Mouse (Mus musculus) right cerebral cortex, postnatal 4 days (tissue): ENCODE results near the gene Ptpn4.

Experiments used
- DNase-seq: peaks from one replicate; pipeline ENCODE4 v3.0.0-alpha.2; 2022

The Ptpn4 gene

DNA sequence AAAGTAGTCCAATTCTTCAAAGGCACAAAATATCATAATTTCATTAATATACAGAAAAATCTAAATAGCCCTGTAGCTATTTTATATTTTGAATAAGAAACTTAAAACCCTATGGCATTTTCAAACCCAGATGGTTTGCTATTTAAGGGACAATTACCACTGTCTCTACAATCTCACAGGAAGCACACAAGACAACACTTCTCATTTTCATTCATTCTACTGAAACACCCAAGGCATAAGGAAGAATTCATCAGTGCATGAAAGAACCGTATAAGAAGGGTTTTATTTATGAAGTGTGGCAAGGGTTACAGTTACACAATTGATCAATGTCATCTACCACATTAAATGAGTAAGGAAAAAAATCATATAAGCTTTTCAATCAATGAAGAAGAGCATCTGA, 32.8 kb downstream of the Ptpn4 start:
- DNase-seq, result no peak

DNA sequence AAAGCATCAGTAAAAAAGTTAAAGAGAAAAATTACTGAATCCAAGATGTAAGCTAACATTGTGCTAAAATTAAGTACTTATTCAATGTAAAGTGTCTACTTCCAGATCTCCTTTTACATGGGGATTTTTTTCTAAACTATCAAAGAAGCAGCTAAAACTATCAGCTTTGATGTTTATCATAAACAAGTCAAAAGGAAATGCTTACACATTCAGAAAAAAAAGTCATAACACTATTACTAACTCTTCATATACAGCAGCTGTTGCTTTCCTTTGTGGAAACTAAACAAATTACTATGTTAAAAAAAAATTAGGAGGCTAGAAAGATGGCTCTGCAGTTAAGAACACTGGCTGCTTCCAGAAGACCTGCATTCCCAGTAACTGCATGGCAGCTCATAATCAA, 42.2 kb downstream of the Ptpn4 start:
- DNase-seq, result no peak

DNA sequence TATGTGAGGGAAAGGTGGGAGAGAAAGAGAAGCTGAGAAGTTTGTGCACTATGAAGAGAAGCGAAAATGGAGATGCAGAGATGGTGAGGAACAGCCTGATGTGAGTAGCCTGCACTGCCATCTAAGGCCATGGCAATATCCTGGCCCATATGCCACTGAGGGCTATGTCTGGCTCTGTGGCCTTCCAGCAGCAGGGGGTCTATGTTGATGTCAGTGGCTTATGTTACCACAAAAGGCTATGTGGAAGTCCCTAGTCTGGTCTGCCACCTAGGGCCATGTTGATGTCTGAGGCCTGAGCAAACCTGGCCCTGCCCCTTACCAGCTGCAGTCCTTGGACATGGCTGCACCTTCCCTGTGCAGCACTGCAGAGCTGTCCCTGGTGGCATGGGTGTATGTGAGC, 43.1 kb downstream of the Ptpn4 start:
- no peak for DNase-seq

DNA sequence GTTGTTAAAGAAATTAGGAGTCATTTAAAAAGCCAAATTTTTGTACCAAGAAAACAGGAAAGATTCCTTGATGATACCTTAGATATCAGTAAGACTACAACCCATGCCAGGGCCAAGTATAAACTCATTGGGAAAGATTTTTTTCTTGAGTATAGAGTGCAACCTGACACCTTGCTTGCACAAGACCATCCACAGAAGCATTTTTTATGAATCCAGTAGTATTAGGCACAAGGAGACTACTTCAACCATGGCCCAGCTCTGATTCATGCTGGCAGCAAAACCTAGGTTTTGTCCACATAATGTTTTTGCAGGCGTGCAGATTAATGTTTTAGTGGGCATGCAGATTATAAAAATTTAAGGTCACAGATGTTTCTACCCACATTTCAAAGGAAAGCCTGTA, 46.8 kb downstream of the Ptpn4 start:
- no peak for DNase-seq

DNA sequence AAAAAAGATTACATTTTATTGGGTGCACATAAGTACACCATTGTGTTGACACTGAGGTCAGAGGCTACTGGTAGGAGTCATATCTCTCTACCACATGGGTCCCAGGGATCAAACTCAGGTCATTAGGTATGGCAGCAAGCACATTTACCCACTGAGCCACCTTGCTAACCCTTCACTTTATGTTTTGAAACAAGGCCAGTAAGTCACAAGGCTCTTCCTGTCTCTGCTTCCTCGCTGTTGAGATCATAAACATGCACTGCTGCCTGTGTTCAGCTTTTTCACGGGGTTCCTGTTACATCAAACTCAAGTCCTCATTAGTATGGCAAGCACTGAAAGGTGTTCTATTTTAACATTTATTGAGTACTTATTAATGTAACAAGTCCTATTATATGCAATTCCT, 61.5 kb downstream of the Ptpn4 start:
- DNase-seq, result no peak

DNA sequence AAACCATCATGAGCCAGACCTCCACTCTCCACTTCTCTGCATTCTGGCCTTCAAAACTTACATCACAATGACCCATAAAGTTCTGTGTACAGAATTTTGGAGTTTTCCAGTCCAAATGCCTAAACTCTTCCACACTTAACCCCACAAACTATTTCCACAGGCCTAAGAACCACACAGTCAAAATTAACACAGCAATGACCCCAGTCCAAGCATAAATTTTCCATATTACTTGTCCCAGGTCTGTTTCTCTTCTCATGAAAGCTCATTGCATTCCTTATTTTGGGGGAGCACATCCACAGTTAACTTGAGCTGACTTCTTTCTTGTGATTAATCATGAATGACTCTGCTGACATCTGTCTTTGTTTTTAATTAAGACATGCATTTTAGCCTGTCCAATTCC, 101.7 kb downstream of the Ptpn4 start:
- DNase-seq, result no peak

DNA sequence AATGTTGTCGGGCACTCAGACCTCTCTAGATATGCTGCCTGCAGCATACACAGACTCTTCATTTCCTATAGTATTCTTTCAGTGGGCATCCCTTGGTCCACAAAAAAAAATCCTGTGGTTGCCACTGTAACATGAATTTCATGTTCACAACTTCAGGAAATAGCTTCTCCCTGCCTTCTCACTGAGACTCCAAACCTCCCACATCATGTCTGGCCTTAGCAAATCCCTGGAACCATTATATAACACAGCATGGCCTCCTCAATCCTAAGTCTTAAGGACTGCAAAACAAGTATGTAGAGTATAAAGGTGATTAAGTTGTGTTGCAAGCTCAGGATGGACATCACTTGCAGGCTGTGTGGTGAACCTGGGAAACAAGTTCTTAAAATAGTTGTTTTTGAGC, 102.6 kb downstream of the Ptpn4 start:
- no peak for DNase-seq

DNA sequence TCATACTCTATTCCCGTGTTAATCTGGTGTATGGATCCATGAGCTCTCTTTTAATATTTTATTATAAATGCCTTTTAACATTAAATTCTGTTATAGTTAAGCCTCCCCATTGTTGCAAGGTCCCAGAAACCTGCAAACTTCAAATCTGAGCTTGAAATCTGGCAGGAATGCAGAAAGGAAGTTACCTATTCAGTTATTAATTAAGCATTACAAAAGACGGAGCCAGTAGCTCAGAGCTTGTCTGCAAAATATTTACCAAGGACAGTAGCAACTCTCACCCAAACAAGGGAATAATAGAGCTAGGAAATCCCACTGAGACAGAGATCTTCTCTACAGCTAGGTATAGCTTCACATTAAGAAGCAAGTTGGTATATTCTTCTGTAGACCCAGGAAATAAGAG, 106.2 kb downstream of the Ptpn4 start:
- no peak for DNase-seq

DNA sequence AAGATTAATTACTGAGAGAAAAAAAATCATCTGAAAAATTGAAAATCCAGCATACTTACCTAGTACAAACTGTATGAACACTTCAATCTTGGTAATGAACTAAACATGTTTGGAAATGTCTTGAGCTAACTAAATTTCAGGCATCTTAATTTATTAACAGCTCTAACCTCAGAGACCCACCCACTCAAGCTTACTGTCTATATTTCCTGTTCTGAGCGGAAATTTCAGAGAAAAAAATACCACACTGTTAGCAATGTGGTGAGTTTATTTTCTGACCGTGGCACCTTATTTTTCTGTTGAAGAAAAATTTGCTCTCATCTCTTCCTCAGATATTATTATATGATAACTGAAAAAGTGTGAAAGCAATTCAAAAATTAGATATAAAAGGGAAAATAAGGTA, 124.4 kb downstream of the Ptpn4 start:
- no peak for DNase-seq

DNA sequence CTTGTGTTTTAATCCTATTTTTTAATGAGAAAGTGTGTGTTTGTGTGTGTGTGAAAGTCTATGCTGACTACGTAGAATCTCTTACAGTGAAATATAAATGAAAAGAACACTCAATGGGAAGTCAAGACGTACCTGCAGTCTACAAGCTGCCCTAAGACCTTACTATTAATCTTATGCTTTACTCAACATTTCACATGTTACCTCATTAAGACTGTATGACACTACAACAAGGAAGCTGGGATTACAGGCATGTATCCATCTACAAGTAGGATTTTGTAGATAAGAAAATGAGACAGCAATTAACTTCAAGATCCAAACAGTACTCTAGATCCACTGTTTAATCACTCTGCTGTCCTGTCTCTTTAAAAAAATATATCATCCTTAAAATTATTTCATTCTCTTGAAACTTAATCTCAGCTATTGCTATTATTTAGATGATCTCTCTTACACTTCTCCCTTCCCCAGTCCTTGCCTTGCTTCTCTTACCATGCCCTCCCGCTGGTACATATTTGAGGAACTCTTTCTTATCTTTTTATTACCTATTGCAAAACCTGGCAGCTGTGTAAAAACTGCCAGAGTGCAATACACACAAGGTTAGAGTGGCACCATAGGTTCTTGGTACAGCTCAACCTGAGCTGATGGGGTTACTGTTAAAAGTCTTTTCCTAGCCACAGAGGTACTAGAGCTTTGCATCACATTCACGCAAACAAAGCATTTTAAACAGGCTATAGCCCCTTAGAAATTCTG, 130.8 kb downstream of the Ptpn4 start:
- DNase-seq, result no peak

DNA sequence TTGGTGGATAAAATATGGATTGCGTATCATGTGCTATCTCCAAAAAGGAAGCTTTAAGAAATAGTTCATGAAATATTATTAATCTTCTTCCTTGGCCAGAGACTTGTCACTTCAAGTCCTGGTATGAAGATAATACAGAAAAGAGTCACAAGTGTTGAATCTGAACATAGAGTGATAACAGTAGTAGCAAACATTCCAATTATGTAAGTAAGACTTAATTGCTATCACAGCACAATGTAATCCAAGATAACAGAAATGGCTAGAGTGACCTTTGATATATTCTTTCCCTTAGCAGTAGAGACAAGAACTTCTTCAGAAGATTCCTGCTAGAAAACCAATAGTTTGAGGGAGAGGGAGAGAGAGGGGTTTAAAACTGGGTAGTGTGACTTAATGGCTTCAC, 140.6 kb downstream of the Ptpn4 start:
- no peak for DNase-seq

DNA sequence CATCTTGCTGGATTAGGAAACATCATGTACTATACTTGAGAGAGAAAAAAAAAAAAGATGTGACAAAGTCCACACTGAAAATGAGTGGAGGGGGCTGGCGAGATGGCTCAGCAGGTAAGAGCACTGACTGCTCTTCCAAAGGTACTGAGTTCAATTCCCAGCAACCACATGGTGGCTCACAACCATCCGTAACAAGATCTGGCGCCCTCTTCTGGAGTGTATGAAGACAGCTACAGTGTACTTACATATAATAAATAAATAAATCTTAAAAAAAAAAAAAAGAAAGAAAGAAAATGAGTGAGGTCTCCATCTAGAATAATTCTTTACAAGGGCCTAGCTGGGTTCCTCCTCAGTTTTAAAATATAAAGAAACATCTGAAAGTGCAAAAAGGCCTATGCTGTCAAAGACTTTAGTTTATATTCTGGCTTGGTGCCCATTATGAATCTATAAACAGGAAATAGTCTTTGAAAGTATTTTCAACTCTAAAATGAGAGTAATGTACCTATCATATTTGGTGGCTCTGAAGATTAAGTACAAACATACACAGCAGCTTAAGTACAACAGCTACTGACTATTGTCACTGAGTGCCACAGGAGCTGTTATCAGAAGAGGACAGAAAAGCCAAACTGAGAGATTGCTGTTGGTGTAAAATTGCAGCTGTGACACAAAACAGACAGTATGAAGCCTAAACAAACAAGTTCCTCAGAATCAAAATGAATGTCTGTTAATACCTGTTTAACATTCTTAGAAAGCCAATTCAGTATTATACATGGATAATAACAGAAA, 151.4 kb downstream of the Ptpn4 start:
- no peak for DNase-seq

DNA sequence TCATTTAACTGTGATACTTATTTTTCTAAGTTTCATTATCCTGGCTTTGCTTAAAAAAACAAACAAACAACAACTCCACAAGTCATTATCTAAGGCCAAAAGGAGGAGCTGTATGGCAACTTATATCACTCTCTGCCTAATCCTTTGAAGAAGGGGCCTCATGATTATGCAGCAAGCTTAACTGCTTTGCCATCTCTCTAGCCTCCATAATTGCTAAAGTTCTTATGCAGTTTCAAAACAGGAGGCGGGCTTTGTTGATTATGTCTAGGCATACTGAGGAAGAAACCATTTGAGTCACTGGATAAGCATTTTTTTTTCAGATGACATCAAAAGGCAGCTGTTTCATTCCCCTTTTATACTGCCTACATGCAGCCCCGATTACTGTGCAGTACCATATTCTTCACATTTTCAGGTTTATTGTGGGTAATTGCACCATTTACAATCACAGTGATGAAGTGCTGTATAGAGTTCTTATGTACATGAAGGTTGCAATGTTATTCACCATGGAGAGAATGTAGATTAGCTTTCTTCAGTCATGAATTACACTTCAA, 155.7 kb downstream of the Ptpn4 start:
- no peak for DNase-seq

DNA sequence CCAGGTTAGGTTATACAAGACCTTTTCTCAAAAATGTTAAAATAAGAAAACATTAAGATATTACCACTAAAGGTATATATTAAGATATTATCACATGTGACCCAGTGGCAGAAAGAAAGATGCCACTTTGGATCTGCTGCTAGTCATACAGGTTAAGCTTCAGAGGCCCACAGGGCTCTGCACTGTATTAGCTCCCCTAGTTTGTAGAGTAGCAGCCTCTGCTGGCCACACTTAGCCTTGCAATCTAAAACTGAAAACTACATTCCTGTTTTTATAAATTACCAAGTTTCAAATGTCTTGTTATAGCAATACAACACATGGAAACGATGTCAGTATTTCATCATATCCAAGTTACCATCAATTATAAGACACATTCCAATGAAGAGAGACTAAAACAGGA, 162.4 kb downstream of the Ptpn4 start:
- peak; percentile 34 for DNase-seq

DNA sequence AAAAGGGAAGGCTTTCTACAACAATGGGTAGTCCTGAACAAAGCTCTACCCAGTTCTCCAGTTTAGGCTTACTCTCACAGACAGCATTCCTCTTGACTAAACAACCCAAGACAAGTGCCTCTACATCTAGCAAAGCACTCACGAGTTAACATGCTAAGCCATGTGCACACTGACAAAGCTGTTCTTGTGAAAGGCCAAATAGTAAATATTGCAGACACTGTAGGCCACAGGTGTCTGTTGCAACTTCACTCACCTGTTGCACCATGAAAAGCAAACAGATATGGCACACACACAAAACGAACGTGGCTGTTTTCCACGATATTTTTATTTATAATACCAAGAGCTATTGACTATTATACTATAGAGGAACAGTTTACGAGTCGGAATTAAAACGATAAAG, 170.5 kb downstream of the Ptpn4 start:
- DNase-seq, result no peak

DNA sequence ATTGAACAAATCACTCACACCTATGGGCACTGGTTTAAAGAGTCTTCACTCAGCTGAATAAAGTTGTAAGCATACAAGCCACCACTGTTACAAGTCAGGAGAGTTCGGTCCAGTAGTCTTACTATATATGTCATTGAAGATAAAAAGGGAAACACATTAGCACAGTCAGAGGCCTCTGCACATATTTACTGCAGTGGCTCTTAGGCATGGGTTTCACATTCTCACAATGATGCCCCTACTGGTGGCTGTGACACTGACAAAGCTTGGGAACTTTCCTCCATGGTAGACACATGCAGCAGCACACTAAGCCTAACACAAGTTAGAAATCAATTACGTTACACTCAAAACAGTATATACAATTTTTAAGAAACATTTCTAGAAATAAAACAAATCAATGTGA, 183.1 kb downstream of the Ptpn4 start:
- DNase-seq, result no peak

DNA sequence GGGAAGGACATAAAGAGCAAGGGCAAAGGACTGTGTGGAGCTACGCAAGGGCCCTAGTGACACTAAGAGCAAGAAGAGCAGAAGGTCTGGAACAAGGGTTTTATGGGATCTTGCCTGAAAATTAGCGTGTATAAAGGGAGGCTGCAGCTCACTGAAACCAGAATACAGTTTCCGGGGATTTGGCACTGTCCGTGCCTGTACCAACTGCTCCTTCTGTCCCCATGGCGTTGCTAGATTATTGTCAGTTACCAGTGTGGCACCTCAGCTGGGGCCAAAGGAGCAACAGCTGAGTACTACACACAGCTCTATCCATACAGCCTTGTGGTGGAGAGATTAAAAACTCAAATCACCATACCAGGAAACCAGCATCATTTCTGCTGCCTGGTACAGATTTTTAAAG, 187.0 kb downstream of the Ptpn4 start:
- DNase-seq, result no peak

DNA sequence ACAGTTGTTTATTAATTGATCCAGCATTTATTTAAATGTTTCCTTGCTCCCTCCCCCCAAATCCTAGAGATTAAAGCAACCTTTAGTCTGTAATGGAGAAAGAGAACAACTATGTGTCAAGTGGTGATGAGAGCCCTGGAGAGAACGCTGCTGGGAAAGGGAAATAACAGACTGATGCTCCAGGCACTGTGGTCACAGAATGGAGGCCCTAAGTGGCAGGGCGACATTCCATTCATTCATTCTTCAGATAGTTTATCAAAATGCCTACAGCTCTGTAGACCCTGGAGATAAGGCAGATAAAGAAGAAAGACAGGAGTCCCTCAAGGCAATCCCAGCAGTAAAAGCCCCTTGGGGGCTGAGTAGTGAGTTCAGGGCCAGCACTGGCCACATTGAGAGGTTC, 187.8 kb downstream of the Ptpn4 start:
- DNase-seq, result no peak

DNA sequence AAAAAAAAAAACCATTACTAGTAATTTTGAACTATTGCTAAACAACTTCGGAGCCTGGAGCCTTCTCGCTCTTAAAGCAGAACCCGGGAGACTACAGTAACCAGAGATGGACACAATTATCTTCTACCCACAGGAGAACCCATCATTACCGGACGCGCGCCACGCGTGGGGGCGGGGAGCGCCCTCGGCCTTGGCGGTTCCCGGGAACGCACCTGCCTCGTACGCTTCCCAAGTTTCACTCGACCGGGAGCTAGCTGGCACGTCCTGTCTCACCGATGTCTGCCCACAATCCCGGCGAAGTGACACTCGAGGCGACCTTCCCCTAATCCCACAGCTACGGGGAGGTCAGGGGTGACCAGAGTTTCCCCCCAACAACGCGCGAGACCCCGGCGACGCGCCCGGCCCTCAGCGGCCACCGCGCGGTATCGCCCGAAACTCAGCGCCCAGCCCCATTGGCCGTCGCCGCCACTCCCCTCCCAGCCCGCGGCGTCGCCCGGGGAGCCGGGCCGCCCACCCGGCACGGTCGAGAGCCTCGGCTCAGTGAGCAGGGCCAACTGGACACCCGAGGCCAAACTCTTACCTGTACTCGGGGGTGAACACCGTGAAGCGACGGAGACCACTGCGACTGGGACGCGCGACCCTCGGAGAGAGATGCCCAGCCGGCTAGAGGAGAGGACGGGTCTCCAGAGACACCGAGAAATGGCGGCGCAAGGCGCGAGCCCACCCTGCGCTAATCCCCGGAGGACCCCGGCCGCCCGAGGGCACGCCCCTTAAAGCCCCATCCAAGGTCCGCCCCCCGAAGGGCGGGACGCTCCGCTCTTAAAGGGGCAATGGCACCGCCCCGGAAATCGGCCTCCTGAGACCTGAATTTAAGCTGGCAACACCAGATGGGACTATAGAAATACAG, 189.0 kb downstream of the Ptpn4 start, which contains the start of gene Epb41l5:
TSS of gene Epb41l5 (minus strand) at position 796 of the 907 bp plus-strand sequence.
- DNase-seq, result peak; percentile 77

DNA sequence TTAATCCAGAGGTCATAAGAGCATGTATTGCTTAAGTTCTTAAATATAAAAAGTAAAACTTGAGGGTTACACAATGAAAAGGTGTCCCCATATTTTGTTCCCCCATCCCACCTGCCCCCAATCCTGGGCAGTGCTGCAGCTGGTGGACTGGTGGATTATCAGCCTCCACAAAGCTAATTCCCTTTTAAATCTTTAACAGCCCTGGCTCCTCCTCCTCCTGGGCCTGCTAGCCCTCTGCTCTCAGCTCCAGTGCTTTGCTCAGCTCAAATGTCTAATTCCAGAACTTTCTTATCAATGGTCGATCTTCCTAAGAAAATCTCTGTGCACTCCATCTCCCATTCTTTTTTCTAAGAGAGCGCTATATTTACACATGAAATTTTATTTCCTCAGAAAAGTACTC, 191.1 kb downstream of the Ptpn4 start:
- DNase-seq, result no peak

DNA sequence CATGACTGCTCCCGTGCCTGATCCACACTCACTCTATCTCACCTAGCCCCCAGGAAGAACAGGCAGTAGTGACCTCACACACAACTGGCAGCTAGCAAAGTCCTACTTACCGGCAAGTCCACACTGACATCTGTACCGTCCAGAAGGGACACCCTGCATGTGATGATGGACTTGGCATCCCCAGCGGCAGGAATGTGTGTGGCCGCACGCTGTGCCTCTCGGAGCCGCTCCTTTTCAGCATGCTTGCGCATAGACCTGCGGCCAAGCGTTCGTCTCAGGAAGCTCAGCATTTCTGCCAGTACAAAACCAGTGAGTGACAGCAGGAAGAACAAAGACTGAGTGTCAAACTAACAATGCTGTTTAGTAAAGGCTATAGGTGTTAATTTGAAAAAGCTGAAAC, 195.0 kb downstream of the Ptpn4 start:
- DNase-seq, result peak; percentile 6

DNA sequence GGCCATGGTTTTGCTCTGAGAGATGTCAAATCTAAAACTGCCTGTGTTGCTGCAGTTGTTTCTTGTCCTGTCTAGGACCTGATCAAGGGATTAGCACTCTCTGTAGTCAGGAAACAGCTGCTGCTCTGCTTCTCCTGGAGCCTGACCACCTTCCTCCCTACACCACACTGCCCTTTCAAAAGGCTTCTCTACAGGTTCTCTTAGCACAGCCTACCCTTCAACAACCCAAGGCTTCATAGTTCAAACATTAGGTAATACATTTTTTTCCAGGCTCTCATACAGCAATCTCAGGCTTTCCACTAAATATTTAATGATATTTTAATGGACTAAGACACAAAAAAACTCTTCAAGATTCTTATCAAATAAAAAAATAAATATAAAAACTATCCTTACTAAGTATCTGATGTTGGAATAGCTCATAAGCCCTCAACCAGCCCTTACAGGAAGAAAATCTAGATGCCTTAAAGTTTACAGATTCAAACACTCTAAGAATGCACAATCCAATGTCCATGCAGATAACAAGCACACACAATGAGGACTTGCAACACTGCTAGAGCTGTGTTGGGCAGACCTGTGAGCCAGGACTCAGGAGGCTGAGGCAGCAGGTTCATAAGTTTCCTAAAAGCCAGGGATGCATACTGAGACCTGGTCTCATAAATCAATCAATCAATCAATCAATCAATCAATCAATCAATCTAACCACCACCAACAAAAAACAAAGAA, 196.2 kb downstream of the Ptpn4 start:
- DNase-seq, result no peak

DNA sequence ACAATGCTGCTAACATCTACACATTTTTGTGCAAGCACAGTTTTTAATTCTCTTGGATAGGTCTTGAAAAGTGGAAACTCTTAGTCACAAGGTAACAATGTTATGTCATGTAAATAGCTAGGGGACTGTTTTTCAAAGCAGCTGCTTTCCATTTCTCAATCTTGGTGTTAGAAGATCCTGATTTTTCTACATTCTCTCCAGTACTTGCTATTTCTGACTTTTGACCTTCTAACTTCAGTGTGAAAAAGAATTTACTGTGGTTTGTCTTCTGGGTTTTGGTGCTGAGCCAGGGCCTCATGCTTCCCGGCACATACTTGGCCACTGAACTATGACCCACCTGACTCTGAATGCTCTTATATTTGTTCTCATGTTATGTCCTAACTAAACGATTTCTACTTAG, 197.4 kb downstream of the Ptpn4 start:
- DNase-seq, result no peak
